Mouse (Mus musculus) cerebellum, adult 11 months (tissue): ENCODE data around the gene Brap.
A peak's percentile ranks its signal among the peaks of the same experiment; 100 is the strongest.
"Not testable (repeated sequence)": the region's sequence is repeated elsewhere in the genome, so short reads cannot be mapped to it uniquely, and the experiment has no call there.

Experiments used
- DNase-seq: peaks from one replicate; pipeline ENCODE4 v3.0.0; 2022

Gene Brap

DNA sequence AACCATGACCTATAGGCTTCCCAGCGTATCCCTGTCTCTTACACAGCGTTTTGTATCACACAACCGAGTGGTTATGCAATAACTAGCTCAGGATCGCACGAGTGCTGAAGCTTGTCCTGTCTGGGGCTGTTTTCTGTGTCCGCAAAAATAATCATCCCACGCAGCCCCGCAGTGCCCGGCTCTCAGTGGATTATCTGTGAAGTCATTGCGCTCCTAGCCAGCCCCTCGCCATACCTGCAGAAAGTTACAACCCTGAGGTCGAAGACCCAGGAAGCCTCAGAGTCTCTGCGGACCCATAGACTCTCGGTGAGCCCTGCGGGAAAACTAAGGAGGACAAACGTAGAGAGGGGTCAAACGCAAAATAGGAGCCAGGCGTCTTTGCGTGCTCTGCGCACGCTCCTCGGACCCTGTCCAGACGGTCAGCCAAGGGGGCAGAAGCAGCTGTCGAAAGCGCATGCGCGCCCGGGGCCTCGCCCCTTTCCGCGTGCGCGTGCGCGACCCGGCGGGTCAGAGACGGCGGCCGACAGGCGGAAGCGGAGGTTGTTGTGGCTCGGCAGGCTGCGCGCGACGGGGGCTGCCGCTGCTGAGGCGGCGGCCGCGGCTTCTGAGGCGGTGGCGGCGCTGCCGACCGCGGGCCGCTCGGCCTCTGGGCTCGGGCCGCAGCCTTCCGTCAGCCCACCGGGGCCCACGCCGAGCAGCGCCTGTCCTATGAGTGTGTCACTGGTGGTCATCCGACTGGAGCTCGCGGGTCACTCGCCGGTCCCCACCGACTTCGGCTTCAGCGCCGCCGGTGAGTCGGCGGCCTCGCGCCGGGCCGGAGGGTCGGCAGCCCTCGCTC lies at the start of gene Brap, which contains the start of gene Acad10:
Gene Brap (plus strand): TSS at position 505 of the 838 bp plus-strand sequence.
Gene Acad10 (minus strand): TSS at position 456 of the 838 bp plus-strand sequence.
- DNase-seq = peak; percentile 97

DNA sequence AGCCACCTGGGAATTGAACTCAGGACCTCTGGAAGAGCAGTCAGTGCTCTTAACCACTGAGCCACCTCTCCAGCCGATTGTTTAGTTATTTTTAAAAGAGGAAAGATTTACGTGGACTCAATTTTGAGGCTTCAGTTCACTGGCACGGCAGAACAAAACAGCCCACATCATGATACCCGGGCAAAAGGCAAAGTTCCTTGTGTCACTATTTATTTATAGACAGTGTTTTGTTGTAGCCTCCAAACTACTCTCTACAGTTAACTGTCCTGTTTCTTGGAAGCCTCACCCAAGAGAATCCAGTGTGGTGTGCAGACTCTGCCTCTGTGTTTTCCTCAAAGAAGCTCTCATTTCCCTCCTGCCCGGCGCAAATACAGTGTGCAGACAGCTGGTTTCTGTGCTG lies 48.3 kb upstream of the Brap start:
- DNase-seq = no peak

DNA sequence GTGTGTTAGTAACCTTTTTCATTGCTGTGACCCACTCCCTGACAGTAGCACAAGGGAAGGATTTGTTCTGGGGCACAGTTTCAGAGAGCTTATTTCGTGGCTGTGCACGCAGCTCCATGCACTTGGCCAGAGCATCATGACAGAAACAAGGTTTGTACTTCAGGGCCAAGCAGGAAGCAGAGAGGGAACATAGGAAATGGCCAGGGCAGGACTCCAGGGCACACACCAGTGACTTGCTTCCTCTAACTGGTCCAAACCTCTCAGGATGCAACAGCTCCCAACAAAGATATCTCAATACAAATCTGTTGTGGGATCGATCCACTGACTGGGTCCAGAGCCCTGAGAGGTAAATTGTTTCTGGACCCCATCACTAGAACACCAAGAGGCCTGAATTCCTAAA lies 45.4 kb upstream of the Brap start:
- DNase-seq = not testable (repeated sequence)

DNA sequence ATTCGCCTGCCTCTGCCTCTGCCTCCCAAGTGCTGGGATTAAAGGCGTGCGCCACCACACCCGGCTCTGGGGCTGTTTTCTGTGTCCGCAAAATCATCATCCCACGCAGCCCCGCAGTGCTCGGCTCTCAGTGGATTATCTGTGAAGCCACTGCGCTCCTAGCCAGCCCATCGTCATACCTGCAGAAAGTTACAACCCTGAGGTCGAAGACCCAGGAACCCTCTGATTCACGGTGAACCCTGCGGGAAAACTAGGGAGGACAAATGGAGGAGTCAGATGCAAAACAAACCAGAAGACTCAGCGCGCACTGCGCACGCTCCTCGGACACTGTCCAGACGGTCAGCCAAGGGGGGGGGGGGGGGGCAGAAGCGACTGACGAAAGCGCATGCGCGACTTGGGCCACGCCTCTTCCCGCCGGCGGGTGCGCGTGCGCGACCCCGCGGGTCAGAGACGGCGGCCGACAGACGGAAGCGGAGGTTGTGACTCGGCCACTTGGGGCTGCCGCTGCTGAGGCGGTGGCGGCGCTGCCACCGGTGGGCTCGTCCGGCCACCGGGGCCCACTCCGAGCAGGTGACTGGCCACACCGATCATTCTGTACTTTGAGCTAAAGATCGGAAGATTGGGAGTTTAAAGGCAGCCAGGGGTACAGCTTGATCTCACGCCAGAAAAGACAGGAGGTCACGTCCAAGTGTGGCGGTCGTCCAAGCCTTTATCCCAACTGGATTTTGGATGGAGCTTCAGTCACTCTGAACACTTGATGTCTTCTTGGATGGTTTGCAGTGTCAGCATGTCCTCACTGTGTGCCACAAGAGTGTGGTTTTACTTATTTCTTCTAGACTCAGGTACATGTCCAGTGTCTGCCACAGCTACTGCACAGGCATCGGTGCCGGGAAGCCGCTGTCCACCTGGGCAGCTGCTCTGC lies 41.5 kb upstream of the Brap start, which contains the start of gene Acad12:
Gene Acad12 (minus strand): TSS at position 347 of the 922 bp plus-strand sequence.
- peak; percentile 83 for DNase-seq

DNA sequence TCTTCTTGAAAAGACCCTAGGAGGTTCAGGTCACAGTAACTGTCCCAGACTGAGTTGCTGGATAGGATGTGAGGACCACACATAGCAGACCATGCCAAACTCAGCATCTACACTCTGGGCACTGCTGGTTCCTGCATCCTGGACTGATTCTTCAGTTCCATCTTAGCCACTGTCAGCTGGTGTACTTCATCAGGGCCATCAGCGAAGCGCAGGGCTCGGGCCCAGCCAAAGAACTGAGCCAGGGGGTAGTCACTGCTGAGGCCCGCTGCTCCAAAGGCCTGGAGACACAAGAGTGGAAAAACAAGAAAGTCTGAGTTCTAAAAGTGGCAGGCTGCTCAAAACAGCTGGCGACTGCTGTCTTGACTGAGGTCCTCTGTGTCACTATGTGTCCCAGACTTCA lies 39.3 kb upstream of the Brap start:
- DNase-seq = no peak

DNA sequence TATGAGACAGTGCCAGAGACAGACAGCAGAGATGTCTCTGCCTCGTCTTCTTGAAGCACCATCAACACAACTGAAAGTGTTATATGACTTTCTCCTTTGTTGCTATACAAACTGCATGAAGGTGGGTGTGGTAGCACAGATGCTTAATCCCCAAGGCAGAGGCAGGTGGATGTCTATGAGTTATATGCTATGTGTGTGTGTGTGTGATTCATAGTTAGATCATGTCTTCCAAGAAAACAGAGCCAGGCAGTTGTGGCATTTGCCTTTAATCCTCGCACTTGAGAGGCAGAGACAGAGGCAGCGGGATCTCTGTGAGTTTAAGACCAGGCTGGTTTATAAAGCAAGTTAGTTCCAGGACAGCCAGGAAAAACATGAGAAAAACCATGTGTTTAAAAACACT lies 37.1 kb upstream of the Brap start:
- DNase-seq = no peak

DNA sequence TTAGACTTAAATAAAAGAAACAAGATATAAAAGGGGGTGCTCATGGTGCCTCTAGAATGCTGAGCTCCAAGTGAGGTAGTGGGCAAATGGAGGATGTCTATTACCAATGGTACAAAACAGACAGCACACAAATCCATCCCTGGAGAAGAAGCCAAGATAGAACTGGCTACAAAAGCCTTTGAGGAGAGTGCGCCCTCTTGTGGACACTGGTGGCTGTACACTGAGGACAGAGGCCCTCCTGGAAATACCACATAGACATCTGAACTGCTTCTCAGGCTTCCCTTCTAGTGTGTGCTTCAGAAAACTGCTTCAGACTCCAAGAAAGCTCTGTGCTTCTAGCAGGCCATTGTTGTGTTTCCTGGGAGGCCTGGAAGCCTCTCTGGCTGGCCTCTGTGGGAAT lies 32.5 kb upstream of the Brap start:
- peak; percentile 53 for DNase-seq

DNA sequence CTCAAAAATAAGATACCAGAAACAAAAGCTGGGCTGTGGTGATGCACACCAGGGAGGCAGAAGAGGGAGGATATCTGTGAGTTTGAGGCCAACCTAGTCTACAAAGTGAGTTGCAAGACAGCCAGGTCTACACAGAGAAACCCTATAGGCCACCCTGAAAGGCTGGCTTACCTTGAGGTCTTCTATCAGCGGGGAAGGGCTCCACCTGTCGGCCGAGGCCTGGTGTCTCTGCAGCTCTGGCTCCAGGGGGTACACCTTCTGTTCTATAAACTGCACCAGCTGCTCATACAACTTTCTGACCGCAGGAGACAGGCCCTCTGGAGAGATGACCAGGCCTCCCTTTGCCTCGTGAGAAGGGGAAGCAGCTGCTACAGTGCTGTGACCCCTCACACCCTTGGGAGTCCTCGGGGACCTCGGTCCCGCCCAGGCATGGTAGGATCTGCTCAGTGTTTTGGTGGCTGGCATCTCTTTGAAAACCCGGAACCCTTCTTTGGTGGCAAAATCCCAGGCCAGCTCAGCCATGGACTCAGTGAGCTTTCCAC lies 29.2 kb upstream of the Brap start:
- not testable (repeated sequence) for DNase-seq

DNA sequence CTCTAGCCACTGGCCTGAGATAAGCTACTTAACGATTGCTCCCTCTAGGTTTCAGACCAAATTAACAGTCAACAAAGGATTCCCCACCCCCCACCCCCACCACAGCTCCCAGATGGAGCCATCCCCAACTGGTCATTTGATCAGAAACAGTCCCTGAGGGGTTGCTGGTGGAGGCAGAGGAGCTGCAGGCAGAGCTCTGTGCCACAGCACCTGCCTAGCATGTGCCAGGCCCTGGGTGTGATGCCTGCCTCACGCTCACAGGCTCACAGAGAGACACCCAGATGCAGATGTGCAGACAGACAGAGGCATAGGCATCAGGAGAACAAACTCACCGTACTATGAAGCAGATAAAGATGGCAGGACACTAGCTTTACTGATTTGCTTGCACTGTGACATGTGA lies 27.6 kb upstream of the Brap start:
- DNase-seq = no peak

DNA sequence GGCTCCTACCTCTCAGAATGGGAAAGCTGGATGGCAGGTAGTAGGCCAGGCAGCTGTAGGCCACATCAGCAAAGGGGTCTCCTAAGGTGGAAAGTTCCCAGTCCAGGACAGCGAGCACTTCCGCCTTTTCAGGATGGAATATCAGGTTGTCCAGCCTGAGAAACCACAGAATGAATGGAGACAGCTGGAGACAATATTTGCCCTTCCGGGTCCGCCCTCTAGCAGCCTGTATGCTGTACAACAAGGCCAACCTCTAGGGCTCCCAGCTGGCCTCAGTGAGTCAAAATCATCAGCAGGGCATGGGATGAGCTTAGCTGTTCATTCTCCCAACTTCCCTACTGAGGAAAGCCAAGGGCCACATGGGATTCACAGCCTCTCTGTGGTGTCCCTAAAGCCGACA lies 25.7 kb upstream of the Brap start:
- no peak for DNase-seq

DNA sequence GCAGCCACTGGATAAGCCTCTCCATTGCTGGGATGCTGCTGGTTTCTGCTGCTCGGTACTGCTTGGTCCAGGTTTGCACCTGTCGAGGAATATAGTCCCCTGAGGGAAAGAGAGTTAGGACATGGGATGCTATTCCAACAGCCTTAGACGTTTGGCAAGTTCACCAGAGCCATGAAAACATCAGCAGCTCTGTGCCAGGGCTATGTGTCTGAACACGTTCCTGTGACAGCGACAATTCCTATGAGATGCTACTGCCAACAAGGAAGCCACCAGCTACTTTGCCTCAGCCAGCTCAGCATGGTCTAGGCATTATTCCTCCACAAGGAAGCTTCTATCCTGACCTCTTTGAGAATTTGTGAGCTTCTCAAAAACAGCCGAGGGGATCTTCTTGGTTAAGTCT lies 23.1 kb upstream of the Brap start:
- no peak for DNase-seq

DNA sequence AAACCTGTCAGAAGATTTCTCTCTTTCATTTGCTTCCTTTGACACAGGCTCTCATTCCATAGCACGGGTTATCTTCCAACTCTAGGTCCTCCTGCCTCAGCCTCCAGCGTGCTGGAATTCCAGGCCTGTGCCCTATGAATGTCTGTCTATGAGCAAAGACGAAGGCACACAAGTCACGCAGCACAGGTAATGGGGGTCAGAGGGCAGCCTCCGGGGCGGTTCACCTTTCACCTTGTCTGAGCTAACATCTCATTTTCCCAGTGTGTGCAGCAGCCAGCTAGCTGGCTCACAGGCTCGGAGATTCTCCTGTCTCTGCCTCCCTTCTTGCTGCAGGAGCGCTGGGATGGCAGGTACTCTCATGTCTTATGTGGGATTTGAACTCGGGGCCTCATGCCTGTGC lies 20.8 kb upstream of the Brap start:
- no peak for DNase-seq

DNA sequence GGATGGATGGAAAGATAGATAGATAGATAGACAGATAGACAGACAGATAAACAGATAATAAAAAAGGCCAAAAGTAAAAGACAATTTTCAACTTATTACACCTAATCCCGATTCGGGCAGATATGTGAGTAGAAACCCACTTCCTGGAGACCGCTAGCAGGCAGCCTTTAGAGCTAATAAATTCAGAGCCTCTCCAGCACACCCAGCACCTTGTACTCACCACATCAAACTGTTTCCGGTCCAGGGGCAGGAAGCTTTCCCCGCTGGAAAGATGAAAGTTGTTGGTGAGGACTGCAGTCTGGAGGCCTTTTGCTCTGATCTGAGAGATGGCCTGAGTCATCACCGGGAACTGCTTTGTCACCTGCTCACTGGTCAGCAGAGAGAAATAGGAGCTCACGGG lies 11.2 kb upstream of the Brap start:
- no peak for DNase-seq

DNA sequence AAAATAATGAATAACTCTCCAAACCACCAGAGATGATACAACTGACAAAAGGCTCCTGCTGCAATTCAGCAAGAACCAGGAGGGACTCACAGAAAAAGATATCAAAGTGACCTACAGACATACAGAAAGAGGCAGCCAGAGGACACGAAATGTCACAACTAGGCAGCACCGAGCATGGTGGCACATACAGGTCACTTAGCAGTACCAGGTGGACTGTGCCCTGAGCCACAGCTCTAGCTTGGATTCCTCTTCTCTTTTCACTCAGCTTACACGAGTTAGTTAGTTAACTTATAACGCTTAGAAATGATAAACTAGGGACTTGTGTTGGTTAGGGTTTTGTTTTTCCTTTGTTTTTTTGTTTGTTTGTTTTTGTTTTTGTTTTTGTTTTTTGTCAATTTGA lies 5.8 kb upstream of the Brap start:
- no peak for DNase-seq

DNA sequence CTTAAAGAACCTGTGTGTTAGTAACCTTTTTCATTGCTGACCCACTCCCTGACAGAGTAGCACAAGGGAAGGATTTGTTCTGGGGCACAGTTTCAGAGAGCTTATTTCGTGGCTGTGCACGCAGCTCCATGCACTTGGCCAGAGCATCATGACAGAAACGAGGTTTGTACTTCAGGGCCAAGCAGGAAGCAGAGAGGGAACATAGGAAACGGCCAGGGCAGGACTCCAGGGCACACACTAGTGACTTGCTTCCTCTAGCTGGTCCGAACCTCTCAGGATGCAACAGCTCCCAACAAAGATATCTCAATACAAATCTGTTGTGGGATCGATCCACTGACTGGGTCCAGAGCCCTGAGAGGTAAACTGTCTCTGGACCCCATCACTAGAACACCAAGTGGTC lies 3.5 kb upstream of the Brap start:
- not testable (repeated sequence) for DNase-seq

DNA sequence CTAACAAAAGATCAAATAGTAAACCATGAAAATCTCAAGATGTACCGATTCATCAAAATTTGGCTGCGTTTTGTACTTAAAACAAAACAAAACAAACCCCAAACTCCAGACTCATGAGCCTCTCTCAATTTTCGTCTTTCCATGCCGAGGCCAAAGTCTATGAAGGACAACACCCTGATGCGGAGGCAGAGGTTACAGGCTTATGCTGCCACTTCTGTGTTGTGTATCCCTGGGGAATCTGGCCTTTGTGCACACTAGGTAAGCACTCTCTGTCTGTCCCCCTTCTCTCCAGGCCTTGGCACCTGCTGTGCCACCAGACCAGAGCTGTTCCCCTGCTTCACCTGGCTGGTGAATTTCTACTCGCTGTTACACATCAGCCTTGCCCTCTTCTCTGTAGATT lies 2.7 kb upstream of the Brap start:
- DNase-seq = not testable (repeated sequence)

DNA sequence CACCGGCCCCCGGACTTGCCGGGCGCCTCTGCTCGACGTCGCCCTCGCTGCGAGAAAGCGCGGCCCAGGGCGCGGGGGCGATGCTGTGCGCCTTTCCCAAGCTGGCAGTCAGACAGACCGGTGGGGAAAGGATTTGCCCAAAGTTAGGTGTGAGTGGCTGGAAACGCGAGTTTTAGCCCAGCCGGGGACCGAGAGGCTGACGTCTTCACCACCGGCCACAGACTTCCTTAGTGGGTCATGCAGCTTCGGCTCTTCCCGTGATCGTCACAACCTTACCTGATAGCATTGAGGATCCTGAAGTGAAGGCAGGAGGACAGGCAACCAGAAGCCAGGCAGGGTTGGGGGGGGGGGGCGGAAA lies 513 bp downstream of the Brap start:
- DNase-seq = no peak

DNA sequence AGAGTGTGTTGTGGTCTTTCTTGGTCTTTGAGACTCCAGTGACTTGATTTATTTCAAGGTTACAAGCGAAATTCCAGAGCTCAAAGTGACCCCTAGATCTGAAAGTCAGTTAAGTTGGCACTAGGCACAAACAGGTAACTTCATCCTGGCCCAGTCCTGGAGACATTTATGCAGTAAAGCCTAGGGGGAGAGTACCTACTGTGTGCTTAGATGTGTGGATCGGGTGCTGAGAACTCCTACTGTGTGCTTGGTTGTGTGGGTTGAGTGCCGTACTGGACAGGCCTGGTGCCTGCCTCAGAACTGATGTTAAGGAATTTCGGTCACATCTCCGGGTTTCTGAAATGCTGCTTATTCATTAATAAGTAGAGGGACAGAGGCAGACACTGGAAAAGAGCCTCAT lies 1.1 kb downstream of the Brap start:
- no peak for DNase-seq

DNA sequence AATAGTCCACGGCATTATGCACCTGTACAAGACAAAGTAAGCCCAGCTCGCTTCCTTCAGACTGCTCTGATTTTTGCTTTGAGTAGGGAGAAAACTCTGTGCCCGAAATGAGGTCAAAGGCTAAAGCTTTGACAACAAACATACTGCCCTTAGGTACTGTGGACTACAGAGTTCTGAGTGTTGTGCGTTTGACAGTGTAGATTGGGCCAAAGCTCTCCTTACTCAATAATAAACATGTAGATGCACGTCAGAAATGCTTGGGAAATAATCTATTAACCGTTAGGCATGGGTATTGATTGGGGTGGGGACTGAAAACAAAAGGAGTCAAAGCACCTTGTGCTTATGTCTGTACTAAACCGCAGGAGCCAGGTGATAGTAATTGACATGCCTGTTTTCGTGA lies 3.1 kb downstream of the Brap start:
- no peak for DNase-seq

DNA sequence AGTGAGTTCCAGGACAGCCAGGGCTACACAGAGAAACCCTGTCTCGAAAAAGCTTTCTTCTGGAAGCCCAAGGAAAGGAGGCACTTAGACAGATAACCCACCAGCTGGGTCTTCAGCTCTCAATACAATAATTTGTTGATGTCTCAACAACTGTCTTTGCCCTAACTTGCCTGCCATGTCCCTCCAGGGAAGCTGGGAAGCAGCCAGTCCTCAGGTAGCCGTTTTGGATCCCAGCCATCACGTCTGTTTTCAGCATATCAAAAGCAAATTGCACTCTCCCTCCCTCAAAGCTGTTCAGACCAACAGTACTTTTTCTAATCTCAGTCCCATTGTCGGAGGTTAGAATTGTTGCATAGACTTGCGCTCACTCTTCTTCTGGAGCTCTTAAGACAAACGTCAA lies 3.7 kb downstream of the Brap start:
- peak; percentile 32 for DNase-seq

DNA sequence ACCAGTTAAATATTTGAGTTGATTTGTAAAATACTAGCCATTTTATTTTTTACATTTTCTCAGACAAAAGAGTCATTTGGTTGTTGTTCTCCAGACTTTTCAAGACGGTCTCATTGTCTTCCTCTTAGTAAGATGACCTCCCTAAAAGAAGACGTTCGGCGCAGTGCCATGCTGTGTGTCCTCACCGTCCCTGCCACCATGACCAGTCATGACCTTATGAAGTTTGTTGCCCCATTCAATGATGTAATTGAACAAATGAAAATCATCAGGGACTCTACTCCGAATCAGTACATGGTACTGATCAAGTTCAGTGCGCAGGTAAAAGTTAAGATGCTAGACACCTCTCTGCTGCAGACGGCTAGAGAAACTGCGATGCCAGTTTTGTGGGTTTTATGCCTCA lies 4.6 kb downstream of the Brap start:
- no peak for DNase-seq

DNA sequence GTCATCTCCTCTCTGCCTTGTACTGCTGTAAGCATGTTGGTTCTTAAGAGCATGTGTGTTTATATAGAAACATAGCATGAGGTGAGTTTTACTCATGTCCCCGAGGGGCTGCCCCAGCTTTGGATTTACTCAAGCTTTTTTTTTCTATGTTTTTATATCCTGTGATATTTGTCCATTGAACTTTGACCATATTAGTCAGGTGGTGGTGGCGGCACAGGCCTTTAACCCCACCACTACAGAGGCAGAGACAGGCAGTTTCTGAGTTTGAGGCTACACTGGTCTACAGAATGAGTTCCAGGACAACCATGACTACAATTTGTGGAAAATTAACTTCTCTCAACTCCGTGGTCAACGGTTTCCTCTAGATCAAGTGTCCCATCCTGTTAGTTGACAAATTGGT lies 6.7 kb downstream of the Brap start:
- no peak for DNase-seq

DNA sequence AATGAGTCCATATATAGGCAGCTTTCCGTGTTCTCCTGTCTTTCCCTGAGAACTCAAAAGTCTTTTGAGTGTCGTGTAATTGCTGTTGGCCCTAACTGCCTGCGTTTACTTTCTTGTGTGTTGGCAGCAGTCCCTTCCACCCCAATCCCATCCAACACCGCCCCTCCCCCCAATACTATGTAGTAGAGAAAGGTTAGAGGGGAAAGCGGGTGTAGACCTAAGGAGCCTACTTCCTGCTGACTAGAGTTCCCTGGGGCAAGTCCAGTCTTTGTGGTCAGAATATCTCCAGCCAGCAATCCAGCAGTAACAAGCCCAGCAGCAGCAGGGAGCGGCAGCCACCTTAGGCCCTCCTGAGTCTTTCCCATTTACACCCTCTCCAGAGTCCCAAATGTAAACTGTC lies 8.0 kb downstream of the Brap start:
- DNase-seq = no peak

DNA sequence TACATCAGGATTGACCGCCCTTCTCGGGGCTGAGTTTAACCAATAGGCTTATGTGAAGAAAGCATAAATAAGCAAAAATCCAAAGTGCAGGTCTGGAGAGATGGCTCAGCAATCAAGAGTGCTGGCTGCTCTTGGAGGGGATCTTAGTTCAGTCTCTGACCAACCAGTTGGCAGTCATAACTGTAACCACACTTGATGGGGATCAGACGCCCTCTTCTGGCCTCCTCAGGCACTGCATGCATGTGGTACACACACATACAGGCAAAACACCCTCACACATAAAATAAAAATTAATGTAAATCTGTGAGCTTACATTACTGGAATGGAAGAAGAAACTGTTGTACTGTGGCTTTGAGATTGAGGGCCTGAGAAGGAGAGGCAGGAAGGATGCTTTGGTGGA lies 10.0 kb downstream of the Brap start:
- DNase-seq = no peak
